Mouse (Mus musculus) kidney, postnatal 25 days (tissue): ENCODE data around the gene Ppip5k2.
A peak's percentile ranks its signal among the peaks of the same experiment; 100 is the strongest.

ENCODE experiments used
- DNase-seq, 2 experiments: peaks; one replicate each; pipeline ENCODE4 v3.0.0; 2021; ENCODE audit warnings: mixed read lengths in 2 of 2

The Ppip5k2 gene

DNA sequence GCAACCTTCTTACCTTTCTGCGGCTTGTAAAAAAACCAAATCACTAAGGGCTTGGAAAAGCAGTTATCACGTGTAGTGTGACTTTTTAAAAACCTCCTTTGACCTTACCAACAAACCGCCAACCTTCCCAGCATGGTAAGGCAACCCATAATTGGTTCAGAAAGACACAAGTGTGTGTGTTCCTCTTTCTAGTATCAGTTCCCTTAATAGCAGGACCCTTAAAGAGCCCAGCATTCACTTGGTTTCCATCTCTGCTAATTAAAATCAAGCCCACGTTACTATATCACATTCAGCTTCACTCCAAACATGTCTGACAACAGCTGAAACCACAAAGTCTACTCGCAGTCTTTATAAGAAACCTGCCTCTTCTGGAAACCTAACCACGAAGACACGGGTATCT lies 110.8 kb downstream of the Ppip5k2 start:
- no peak for DNase-seq

DNA sequence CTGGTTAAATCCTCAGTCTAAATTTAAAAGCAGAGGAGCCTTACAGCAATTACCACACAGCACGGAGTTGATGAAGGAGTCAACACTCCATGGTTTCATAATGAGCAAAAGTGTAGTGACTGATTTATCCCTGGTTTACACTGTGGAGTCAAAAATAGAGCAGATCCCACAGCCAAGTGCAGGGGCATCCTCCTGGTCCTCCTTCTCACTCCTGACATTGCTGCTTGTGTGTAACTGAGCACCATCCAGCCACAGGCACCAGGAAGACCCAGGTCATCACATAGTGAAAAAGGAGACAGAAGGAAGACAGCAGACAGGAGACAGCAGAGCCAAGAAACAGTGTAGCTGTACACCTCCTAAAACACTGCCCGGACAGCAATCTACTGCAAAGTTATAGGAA lies 112.4 kb downstream of the Ppip5k2 start:
- no peak for DNase-seq

DNA sequence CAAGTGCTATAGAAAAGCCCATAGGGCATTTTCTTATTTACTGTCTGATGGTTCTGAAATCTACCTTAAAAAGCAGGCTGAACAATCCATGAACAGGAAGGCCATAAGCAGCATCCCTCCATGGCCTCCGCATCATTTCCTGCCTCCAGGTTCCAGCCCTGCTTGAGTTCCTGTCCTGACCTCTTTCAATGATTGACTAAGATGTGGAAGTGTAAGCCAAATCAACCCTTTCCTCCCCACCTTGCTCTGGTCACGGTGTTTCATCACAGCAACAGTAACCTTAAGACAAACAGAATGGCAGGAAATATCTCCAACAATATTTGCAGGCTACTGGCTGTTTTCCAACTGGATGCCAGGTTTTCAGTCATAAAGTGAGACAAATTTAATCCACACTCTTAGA lies 113.0 kb downstream of the Ppip5k2 start:
- DNase-seq, result peak; percentile 9 to 59
